Mouse (Mus musculus) limb, embryonic 13.5 days (tissue): ENCODE data around the gene 1700061G19Rik. TPM values are rescaled to one million over a fixed set of nuclear protein-coding genes. Genes with fewer than 3 reads are reported as not detected.

Experiments used
- ATAC-seq: fragments of 200-750 bp; cut with Nextera tagmentation; 2 replicates; pipeline ENCODE4 v1.8.0; 2017; ENCODE audit warnings: low read depth, moderate number of reproducible peaks, moderate TSS enrichment; ENCODE audit not compliant: low FRiP score
- H3K27ac ChIP-seq: fragments of 300-500 bp; sonication (generic); 2 replicates; pipeline ENCODE4 v1.5.1; 2015; ENCODE audit warnings: inconsistent platforms, mild to moderate bottlenecking, moderate library complexity
- H3K27me3 ChIP-seq: fragments of 300-500 bp; sonication (generic); 2 replicates; pipeline ENCODE4 v1.6.1; 2015; ENCODE audit warnings: mild to moderate bottlenecking, inconsistent platforms
- H3K36me3 ChIP-seq: fragments of 300-500 bp; sonication (generic); 2 replicates; pipeline ENCODE4 v1.6.1; 2015; ENCODE audit warnings: inconsistent platforms, mild to moderate bottlenecking, moderate library complexity
- H3K4me1 ChIP-seq: fragments of 300-500 bp; sonication (generic); 2 replicates; pipeline ENCODE4 v1.6.1; 2015; ENCODE audit warnings: inconsistent platforms
- H3K4me2 ChIP-seq: fragments of 300-500 bp; sonication (generic); replicated peaks from 2 replicates; pipeline ENCODE4 v1.6.1; 2015; ENCODE audit warnings: inconsistent platforms, mild to moderate bottlenecking, moderate library complexity
- H3K4me3 ChIP-seq: fragments of 300-500 bp; sonication (generic); 2 replicates; pipeline ENCODE4 v1.5.1; 2015; ENCODE audit warnings: moderate library complexity, mild to moderate bottlenecking, inconsistent platforms
- H3K9ac ChIP-seq: fragments of 300-500 bp; sonication (generic); 2 replicates; pipeline ENCODE4 v1.6.1; 2015; ENCODE audit warnings: mild to moderate bottlenecking, inconsistent platforms
- H3K9me3 ChIP-seq: fragments of 300-500 bp; sonication (generic); 2 replicates; pipeline ENCODE4 v1.6.1; 2016; ENCODE audit warnings: inconsistent platforms
- WGBS: fragments of 180-500 bp; shearing (Covaris S2); methylation state at CpG from one replicate; pipeline ENCODE4 v1.1.7; 2015; 5-methylcytosine and 5-hydroxymethylcytosine counted together
- polyA plus RNA-seq: library from polyadenylated mRNA; unstranded; fragments of >200 nt; fragmentation: Nextera tagmentation; extraction: Ambion mirVana; gene quantifications from 2 replicates; pipeline ENCODE4 v1.2.1, GENCODE M21; 2015

The 1700061G19Rik gene
- polyA plus RNA-seq, 1 experiment from 2014 or later: 0.47 TPM

GRCm38 (mm10) chr17:56934545-56935330, 59.5 kb downstream of the 1700061G19Rik start:
- peak overlapping the region; percentile 92 for H3K4me3 ChIP-seq
- peak overlapping the region; percentile 97 for H3K9ac ChIP-seq
- 3% methylated on average over 37 of the region's 45 CpGs for WGBS
- peak overlapping the region; percentile 95 for H3K4me2 ChIP-seq
- H3K9me3 ChIP-seq: no peaks in the 10 kb centered on the region
- peak; percentile 55; the same call in 1 of the 2 replicates for ATAC-seq
- peaks cover 33% of the 10 kb centered on the region for H3K4me1 ChIP-seq
- peak overlapping the region; percentile 70; the same call in 1 of the 2 replicates for H3K27ac ChIP-seq
- H3K27me3 ChIP-seq: no peaks in the 10 kb centered on the region
- H3K36me3 ChIP-seq: peaks cover 13% of the 10 kb centered on the region

- Histone ChIP-seq H3K4me2 (peak within 1 kb of the TSS; percentile 95), H3K36me3 (peaks cover 13% of the 10 kb centered on the region), H3K9me3 (no peaks in the 10 kb centered on the region), H3K27me3 (no peaks in the 10 kb centered on the region), H3K9ac (peak within 1 kb of the TSS; percentile 97), H3K4me1 (peaks cover 33% of the 10 kb centered on the region), H3K4me3 (peak within 1 kb of the TSS; percentile 92), H3K27ac (peak within 1 kb of the TSS; percentile 70; the same call in 1 of the 2 replicates)
- WGBS: 3% methylated on average over 72 of the region's 76 CpGs
- peak; percentile 98 for ATAC-seq
Observed at GRCm38 (mm10) chr17:56935363-56936131, 60.3 kb downstream of the 1700061G19Rik start, which contains the start of gene Mllt1. Gene Mllt1 (minus strand): TSS chr17:56935415.

DNA sequence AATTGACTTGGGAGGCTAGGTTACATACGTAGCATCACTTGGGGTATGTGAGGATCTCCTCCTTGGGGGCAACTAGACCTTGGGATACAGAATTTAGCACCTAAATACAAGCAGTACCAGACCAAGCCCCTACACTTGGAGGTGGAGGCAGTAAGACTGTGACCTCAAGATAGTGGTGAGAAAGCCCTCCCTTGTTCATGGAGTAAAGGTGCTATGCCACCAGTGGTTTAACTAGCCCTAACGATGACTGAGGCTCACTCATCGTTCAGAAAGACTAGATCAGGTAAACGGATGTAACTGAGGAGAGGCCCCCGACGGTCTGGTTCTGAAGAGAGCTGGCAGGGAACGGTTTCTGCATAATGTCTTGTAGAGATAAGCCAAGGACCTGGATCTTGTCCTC, 61.5 kb downstream of the 1700061G19Rik start:
- WGBS: 91% methylated on average over 7 of the region's 7 CpGs
- no peak overlapping the region for H3K27ac ChIP-seq
- no peaks in the 10 kb centered on the region for H3K27me3 ChIP-seq
- peaks cover 2% of the 10 kb centered on the region; the same call in 1 of the 2 replicates for H3K9me3 ChIP-seq
- no peak for ATAC-seq
- H3K4me1 ChIP-seq: peaks cover 30% of the 10 kb centered on the region
- peaks cover 13% of the 10 kb centered on the region for H3K36me3 ChIP-seq
- no peak overlapping the region for H3K4me2 ChIP-seq
- no peak overlapping the region for H3K9ac ChIP-seq
- no peak overlapping the region for H3K4me3 ChIP-seq

Other genes starting within 250 kb of the 1700061G19Rik start
- gene Lonp1, start 248.6 kb upstream of the 1700061G19Rik start, polyA plus RNA-seq: 50.7 and 53.2 TPM in 2 replicates
- 0.54 and 0.92 TPM in 2 replicates for gene Catsperd, start 247.3 kb upstream of the 1700061G19Rik start, polyA plus RNA-seq
- gene Ranbp3, start 202.2 kb upstream of the 1700061G19Rik start, polyA plus RNA-seq: 102 and 105 TPM in 2 replicates
- gene Ndufa11, start 157.7 kb upstream of the 1700061G19Rik start, polyA plus RNA-seq: 431 and 434 TPM in 2 replicates
- gene Vmac, start 157.5 kb upstream of the 1700061G19Rik start, polyA plus RNA-seq: 20.2 and 21.3 TPM in 2 replicates
- 14.1 TPM in 2 replicates for gene Nrtn, start 117.9 kb upstream of the 1700061G19Rik start, polyA plus RNA-seq
- gene Dus3l, start 110.7 kb upstream of the 1700061G19Rik start, polyA plus RNA-seq: 47.7 and 50.5 TPM in 2 replicates
- 1.4 and 1.5 TPM in 2 replicates for gene Prr22, start 105.2 kb upstream of the 1700061G19Rik start, polyA plus RNA-seq
- 4.5 and 4.9 TPM in 2 replicates for gene Rfx2, start 44.5 kb upstream of the 1700061G19Rik start, polyA plus RNA-seq
- not detected in 2 replicates for gene Acsbg2, start 1.0 kb upstream of the 1700061G19Rik start, polyA plus RNA-seq
- 63.3 and 74.1 TPM in 2 replicates for gene Mllt1, start 59.9 kb downstream of the 1700061G19Rik start, polyA plus RNA-seq
- not detected in 2 replicates for gene Acer1, start 106.6 kb downstream of the 1700061G19Rik start, polyA plus RNA-seq
- 157 and 163 TPM in 2 replicates for gene Clpp, start 114.8 kb downstream of the 1700061G19Rik start, polyA plus RNA-seq
- 41.7 and 44.4 TPM in 2 replicates for gene Alkbh7, start 121.9 kb downstream of the 1700061G19Rik start, polyA plus RNA-seq
- not detected in 2 replicates for gene Pspn, start 124.5 kb downstream of the 1700061G19Rik start, polyA plus RNA-seq
- 61.0 and 61.5 TPM in 2 replicates for gene Gtf2f1, start 135.8 kb downstream of the 1700061G19Rik start, polyA plus RNA-seq
- gene Gm17949, start 136.0 kb downstream of the 1700061G19Rik start, polyA plus RNA-seq: 0.32 TPM in 1 of 2 replicates, not detected in the other
- 46.0 and 46.3 TPM in 2 replicates for gene Khsrp, start 156.0 kb downstream of the 1700061G19Rik start, polyA plus RNA-seq
- gene Slc25a41, start 166.2 kb downstream of the 1700061G19Rik start, polyA plus RNA-seq: not detected in 2 replicates
- 1.7 and 2.9 TPM in 2 replicates for gene Crb3, start 183.6 kb downstream of the 1700061G19Rik start, polyA plus RNA-seq
- gene Slc25a23, start 184.4 kb downstream of the 1700061G19Rik start, polyA plus RNA-seq: 5.5 and 6.5 TPM in 2 replicates
- gene Dennd1c, start 203.0 kb downstream of the 1700061G19Rik start, polyA plus RNA-seq: 1.1 TPM in 2 replicates
- gene Tubb4a, start 212.3 kb downstream of the 1700061G19Rik start, polyA plus RNA-seq: 16.3 and 17.5 TPM in 2 replicates
- 9.2 and 10.9 TPM in 2 replicates for gene Tnfsf9, start 229.8 kb downstream of the 1700061G19Rik start, polyA plus RNA-seq